Mouse (Mus musculus): ENCODE measurements around the gene Pole4. TPM values are rescaled to one million over a fixed set of nuclear protein-coding genes. Genes with fewer than 3 reads are reported as not detected.
"Not testable (repeated sequence)": the region's sequence is repeated elsewhere in the genome, so short reads cannot be mapped to it uniquely, and the experiment has no call there.

Gene Pole4
- polyA plus RNA-seq, 1 experiment from 2014 or later, result 41.3 TPM

DNA sequence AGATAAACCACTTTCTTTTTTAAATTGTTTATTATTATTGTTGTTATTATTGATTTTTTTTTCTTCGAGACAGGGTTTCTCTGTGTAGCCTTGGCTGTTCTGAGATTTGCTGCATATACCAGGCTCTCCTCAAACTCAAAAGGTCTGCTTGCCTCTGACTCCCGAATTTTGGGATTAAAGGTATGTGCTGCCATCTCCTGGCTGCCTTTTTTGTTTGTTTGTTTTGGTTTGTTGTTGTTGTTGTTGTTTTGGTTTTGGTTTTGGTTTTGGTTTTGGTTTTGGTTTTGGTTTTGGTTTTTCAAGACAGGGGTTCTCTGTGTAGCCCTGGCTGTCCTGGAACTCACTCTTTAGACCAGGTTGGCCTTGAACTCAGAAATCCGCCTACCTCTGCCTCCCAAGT, 27.5 kb downstream of the Pole4 start:
- 52% methylated on average over 3 of the region's 3 CpGs for WGBS (ENCODE audit: insufficient replicate concordance)
- not testable (repeated sequence) for H3K27me3 ChIP-seq (ENCODE audit: control insufficient read depth, insufficient read depth, low read depth, low read length); H3K9ac ChIP-seq (ENCODE audit: low read depth, low read length); H3K4me1 ChIP-seq (ENCODE audit: control insufficient read depth, low read depth, low read length); H3K36me3 ChIP-seq (ENCODE audit: control insufficient read depth, insufficient read depth); ATAC-seq (ENCODE audit: low read depth); H3K4me2 ChIP-seq (ENCODE audit: low read depth, low read length); H3K4me3 ChIP-seq (ENCODE audit: low read depth, low read length); H3K9me3 ChIP-seq (replicated peaks; ENCODE audit: control insufficient read depth, low read length); H3K27ac ChIP-seq (ENCODE audit: low read length)

DNA sequence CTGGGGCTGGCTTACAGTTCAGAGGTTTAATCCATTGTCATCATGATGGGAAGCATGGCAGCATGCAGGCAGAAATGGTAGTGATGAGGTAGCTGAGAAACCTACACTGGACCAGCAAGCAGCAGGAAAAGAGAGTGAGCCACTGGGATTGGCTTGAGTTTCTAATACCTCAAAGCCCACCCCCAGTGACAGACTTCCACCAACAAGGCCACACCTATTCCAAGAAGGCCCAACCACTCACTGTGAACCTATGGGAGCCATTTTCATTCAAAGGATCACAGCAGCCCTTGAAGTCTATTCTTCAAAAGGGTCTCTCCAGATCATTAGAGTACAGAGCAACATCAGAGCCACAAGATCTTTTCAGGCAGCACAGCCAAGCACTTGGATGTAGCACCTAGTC, 38.7 kb downstream of the Pole4 start:
- Histone ChIP-seq H3K4me1 (ENCODE audit: control insufficient read depth, low read depth, low read length) (no peaks in the 10 kb centered on the region), H3K4me3 (ENCODE audit: low read depth, low read length) (no peak overlapping the region), H3K4me2 (ENCODE audit: low read depth, low read length) (no peak overlapping the region), H3K27me3 (ENCODE audit: control insufficient read depth, insufficient read depth, low read depth, low read length) (no peaks in the 10 kb centered on the region), H3K9me3 (replicated peaks; ENCODE audit: control insufficient read depth, low read length) (no peaks in the 10 kb centered on the region), H3K36me3 (ENCODE audit: control insufficient read depth, insufficient read depth) (no peaks in the 10 kb centered on the region), H3K27ac (ENCODE audit: low read length) (no peak overlapping the region), H3K9ac (ENCODE audit: low read depth, low read length) (no peak overlapping the region)
- ATAC-seq (ENCODE audit: low read depth), result no peak

DNA sequence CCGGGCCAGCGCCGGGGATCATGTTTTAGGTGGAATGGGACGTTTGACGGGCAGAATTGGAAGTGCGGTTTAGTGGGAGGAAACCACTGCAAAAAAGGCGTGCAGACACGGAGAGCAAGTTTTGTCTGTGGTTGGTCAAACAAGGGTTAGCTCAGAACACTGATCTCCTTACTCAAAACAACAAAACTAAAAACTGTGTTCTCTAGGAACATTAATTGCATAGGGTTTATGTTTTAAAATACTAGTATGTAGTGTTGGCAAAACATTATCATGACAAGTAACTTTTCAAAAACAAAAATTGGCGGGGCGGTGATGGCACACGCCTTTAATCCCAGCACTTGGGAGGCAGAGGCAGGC, 52.0 kb downstream of the Pole4 start:
- H3K4me1 ChIP-seq (ENCODE audit: control insufficient read depth, low read depth, low read length), result peaks cover 12% of the 10 kb centered on the region
- WGBS (ENCODE audit: insufficient replicate concordance), result 23% methylated on average over 11 of the region's 11 CpGs
- no peak for ATAC-seq (ENCODE audit: low read depth)

DNA sequence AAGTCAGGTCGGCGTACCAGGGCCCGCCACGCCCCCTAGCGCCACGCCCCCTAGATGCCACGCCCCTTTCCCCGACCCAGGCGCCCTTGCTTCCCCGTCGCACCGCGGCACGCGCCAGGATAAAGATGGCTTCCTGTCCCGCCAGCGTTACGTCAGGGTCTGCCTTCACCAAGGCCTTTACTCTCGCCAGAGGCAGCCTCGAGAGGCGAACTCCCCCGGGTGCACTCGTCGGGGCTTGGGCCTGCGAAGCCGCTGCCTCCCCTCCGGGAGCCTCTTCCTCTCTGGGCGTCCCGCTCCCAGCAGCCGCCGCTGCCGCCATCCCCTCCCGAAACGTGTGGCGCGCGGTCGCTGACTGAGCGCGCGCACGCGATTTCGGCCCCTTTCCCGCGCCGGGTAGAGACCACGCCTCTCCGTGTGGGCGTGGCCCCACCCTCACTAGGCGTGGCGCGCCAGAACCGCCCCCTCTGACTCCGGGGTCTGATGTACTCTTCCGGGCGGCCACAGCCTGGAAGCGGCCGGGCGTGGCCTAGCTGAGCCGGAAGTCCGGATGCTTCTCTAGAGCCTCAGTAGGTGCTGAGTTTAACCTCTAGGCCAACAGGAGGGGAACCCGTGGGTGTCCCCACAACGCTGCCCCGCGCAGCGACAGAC, 52.5 kb downstream of the Pole4 start:
- under 1% methylated on average over 62 of the region's 67 CpGs for WGBS (ENCODE audit: insufficient replicate concordance)
- Histone ChIP-seq H3K9ac (ENCODE audit: low read depth, low read length) (peak overlapping the region; percentile 75), H3K4me1 (ENCODE audit: control insufficient read depth, low read depth, low read length) (peaks cover 12% of the 10 kb centered on the region), H3K27ac (ENCODE audit: low read length) (peak overlapping the region; percentile 87), H3K36me3 (ENCODE audit: control insufficient read depth, insufficient read depth) (no peaks in the 10 kb centered on the region; the same call in 1 of the 2 replicates), H3K4me3 (ENCODE audit: low read depth, low read length) (peak overlapping the region; percentile 80), H3K4me2 (ENCODE audit: low read depth, low read length) (peak overlapping the region; percentile 93), H3K27me3 (ENCODE audit: control insufficient read depth, insufficient read depth, low read depth, low read length) (no peaks in the 10 kb centered on the region), H3K9me3 (replicated peaks; ENCODE audit: control insufficient read depth, low read length) (no peaks in the 10 kb centered on the region)
- ATAC-seq (ENCODE audit: low read depth), result peak; percentile 97

More for the DNA sequence above, 52.0 kb downstream of the Pole4 start:
- H3K27me3 ChIP-seq (ENCODE audit: control insufficient read depth, insufficient read depth, low read depth, low read length), result no peaks in the 10 kb centered on the region
- no peaks in the 10 kb centered on the region for H3K9me3 ChIP-seq (replicated peaks; ENCODE audit: control insufficient read depth, low read length)
- H3K36me3 ChIP-seq (ENCODE audit: control insufficient read depth, insufficient read depth), result no peaks in the 10 kb centered on the region; the same call in 1 of the 2 replicates
- peak overlapping the region; percentile 72 for H3K9ac ChIP-seq (ENCODE audit: low read depth, low read length)
- peak overlapping the region; percentile 80 for H3K4me3 ChIP-seq (ENCODE audit: low read depth, low read length)
- H3K27ac ChIP-seq (ENCODE audit: low read length), result peak overlapping the region; percentile 83
- peak overlapping the region; percentile 93 for H3K4me2 ChIP-seq (ENCODE audit: low read depth, low read length)

DNA sequence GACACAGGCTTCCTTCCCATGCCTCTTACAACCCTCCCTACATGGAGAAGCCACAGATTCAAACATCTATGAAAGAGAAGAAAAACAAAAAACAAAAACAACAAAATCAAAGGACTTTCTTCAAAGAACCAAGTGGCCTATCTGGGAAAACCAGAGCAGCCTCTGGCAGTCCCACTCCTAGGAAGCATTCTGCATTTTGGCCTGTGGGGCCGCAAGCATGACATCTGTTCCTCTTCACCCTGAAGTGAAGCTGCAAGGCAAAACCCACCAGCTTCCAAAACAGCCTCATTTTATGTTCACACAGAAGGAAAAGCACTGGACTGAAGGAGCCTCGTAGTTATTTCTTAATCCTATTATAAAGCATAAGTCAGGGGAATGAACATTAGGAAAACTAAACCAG, 56.1 kb downstream of the Pole4 start:
- ATAC-seq (ENCODE audit: low read depth), result no peak
- no peak overlapping the region for H3K9ac ChIP-seq (ENCODE audit: low read depth, low read length)
- H3K4me3 ChIP-seq (ENCODE audit: low read depth, low read length), result no peak overlapping the region
- H3K9me3 ChIP-seq (replicated peaks; ENCODE audit: control insufficient read depth, low read length), result no peaks in the 10 kb centered on the region
- peaks cover 12% of the 10 kb centered on the region for H3K4me1 ChIP-seq (ENCODE audit: control insufficient read depth, low read depth, low read length)
- H3K36me3 ChIP-seq (ENCODE audit: control insufficient read depth, insufficient read depth), result no peaks in the 10 kb centered on the region; the same call in 1 of the 2 replicates
- H3K27ac ChIP-seq (ENCODE audit: low read length), result no peak overlapping the region
- H3K27me3 ChIP-seq (ENCODE audit: control insufficient read depth, insufficient read depth, low read depth, low read length), result no peaks in the 10 kb centered on the region
- H3K4me2 ChIP-seq (ENCODE audit: low read depth, low read length), result no peak overlapping the region
- WGBS (ENCODE audit: insufficient replicate concordance), result 68% methylated on average over 2 of the region's 2 CpGs

DNA sequence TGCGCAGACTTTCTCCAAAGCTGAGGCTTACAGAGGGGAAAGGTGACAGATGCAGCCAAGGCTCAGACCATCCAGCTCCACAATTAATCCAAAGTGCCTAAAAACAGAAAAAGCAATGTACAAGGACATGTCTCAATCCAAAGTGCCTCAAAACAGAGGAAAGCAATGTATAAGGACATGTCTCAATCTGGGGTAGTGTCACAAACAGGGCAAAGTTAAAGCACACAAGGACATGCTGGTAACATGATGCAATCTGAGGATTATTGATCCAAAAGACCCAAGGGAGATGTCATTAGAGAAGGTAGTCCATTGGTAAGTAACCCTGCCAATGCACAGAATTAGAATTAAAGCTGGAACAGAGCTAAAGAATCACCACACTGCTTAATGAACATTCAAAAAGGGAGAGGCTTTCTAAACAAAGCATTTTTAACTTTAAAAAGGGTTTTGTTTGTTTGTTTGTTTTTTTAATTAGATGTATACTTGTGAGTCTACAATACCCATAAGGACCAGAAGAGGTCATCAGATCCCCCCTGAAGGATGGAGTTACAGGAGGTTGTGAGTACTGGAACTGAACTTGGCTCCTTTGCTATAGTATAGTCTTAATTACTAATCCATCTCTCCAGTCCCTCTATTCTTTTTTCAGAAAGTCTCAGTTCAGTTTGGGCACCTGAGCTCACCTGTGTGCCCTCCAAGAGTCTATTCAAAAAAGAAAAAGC, 57.1 kb downstream of the Pole4 start:
- no peaks in the 10 kb centered on the region for H3K9me3 ChIP-seq (replicated peaks; ENCODE audit: control insufficient read depth, low read length)

DNA sequence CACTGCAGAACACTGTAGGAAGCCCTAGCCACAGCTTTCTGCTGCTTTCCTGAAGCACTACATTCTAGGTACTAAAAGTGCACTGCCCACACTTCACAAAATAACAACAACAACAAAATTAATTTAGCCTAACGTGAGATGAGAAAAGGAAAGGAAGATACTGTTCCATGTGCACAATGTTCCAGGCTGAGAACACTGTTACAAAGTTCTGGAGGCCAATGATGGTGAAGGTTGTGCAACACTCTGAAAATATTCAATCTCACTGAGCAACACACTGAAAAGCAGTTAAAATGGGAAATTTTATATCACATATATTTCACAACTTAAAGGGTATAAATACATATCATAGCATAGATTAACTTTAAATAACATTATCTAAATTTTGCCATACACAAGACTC, 58.2 kb downstream of the Pole4 start:
- Histone ChIP-seq H3K9ac (ENCODE audit: low read depth, low read length) (no peak overlapping the region), H3K27ac (ENCODE audit: low read length) (no peak overlapping the region), H3K4me3 (ENCODE audit: low read depth, low read length) (no peak overlapping the region), H3K4me2 (ENCODE audit: low read depth, low read length) (no peak overlapping the region), H3K36me3 (ENCODE audit: control insufficient read depth, insufficient read depth) (no peaks in the 10 kb centered on the region; the same call in 1 of the 2 replicates), H3K4me1 (ENCODE audit: control insufficient read depth, low read depth, low read length) (peaks cover 6% of the 10 kb centered on the region), H3K9me3 (replicated peaks; ENCODE audit: control insufficient read depth, low read length) (no peaks in the 10 kb centered on the region), H3K27me3 (ENCODE audit: control insufficient read depth, insufficient read depth, low read depth, low read length) (no peaks in the 10 kb centered on the region)
- 72% methylated on average over 1 of the region's 1 CpGs for WGBS (ENCODE audit: insufficient replicate concordance)
- no peak for ATAC-seq (ENCODE audit: low read depth)

More for the DNA sequence above, 57.1 kb downstream of the Pole4 start:
- Histone ChIP-seq H3K27ac (ENCODE audit: low read length) (no peak overlapping the region), H3K4me3 (ENCODE audit: low read depth, low read length) (no peak overlapping the region), H3K4me2 (ENCODE audit: low read depth, low read length) (no peak overlapping the region), H3K36me3 (ENCODE audit: control insufficient read depth, insufficient read depth) (no peaks in the 10 kb centered on the region; the same call in 1 of the 2 replicates), H3K27me3 (ENCODE audit: control insufficient read depth, insufficient read depth, low read depth, low read length) (no peaks in the 10 kb centered on the region), H3K4me1 (ENCODE audit: control insufficient read depth, low read depth, low read length) (peaks cover 12% of the 10 kb centered on the region), H3K9ac (ENCODE audit: low read depth, low read length) (no peak overlapping the region)
- ATAC-seq (ENCODE audit: low read depth), result no peak
- WGBS (ENCODE audit: insufficient replicate concordance), result 86% methylated on average over 1 of the region's 1 CpGs

DNA sequence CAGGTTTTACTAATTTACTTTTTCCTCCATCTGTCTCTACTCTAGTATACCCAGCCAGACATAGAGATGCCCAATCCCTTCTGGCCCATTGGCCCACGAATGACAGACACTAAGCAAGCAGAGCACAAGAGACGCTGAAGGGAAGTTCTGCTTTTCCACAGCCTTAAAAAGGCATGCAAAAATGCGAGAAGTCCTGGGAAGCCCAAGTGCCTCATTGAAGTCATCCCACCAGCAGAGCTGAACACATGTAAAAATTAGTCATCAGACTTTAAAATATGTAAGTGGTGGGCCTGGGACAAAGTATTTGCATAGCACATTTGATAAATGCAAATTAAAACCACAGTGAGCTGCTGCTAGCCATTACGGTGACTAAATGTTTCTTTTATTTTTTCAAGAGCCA, 65.1 kb downstream of the Pole4 start:
- 58% methylated on average over 4 of the region's 4 CpGs for WGBS (ENCODE audit: insufficient replicate concordance)
- H3K4me1 ChIP-seq (ENCODE audit: control insufficient read depth, low read depth, low read length), result no peaks in the 10 kb centered on the region
- H3K4me3 ChIP-seq (ENCODE audit: low read depth, low read length), result no peak overlapping the region
- no peak overlapping the region for H3K9ac ChIP-seq (ENCODE audit: low read depth, low read length)
- H3K27ac ChIP-seq (ENCODE audit: low read length), result no peak overlapping the region
- ATAC-seq (ENCODE audit: low read depth), result no peak
- no peaks in the 10 kb centered on the region for H3K9me3 ChIP-seq (replicated peaks; ENCODE audit: control insufficient read depth, low read length)
- H3K4me2 ChIP-seq (ENCODE audit: low read depth, low read length), result no peak overlapping the region
- no peaks in the 10 kb centered on the region for H3K36me3 ChIP-seq (ENCODE audit: control insufficient read depth, insufficient read depth)
- H3K27me3 ChIP-seq (ENCODE audit: control insufficient read depth, insufficient read depth, low read depth, low read length), result no peaks in the 10 kb centered on the region

DNA sequence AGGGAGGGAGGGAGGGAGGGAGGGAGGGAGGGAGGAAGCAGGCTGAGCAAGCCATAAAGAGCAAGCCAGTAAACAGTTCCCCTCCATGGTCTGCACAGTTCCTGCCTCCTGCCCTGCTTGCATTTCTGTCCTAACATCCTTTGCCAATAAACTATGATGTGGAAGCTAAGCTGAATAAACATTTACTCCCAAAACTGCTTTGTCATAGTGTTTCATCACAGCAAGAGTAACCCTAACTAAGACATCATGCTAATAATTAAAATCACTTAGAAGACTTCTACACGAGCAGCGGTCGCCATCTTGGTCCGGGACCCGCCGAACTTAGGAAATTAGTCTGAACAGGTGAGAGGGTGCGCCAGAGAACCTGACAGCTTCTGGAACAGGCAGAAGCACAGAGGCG, 79.8 kb downstream of the Pole4 start:
- 79% methylated on average over 7 of the region's 8 CpGs for WGBS (ENCODE audit: insufficient replicate concordance)
- not testable (repeated sequence) for H3K4me3 ChIP-seq (ENCODE audit: low read depth, low read length); H3K27me3 ChIP-seq (ENCODE audit: control insufficient read depth, insufficient read depth, low read depth, low read length); H3K9ac ChIP-seq (ENCODE audit: low read depth, low read length); ATAC-seq (ENCODE audit: low read depth); H3K9me3 ChIP-seq (replicated peaks; ENCODE audit: control insufficient read depth, low read length); H3K4me2 ChIP-seq (ENCODE audit: low read depth, low read length); H3K27ac ChIP-seq (ENCODE audit: low read length); H3K4me1 ChIP-seq (ENCODE audit: control insufficient read depth, low read depth, low read length); H3K36me3 ChIP-seq (ENCODE audit: control insufficient read depth, insufficient read depth)

All from liver, embryonic 16.5 days (tissue).